Mouse (Mus musculus): ENCODE measurements at regions not wholly inside any gene's neighbourhood (a gene's known extent, or its start where the extent isn't known, plus 50 kb on each side); places are given as distances from the start of the nearest gene placed in this dataset.

DNA sequence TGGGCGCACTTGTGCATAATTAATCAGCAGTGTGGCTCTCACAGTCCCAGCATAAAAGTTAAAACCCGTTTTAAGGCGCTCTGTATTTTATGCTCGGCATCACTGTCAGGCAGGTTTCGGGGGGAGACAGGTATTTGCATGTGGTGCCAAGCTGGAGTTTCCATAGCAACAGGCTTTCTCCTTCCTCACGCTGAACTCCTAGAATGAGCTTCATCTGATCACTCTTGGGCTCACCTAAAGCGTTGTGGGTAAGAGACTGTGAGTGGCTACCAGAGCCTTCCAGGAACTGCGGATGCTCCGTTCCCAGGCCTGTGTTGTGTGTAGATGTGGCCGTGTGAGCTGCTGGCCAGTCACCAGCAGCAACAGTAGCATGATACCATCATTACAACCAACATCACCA, 161.5 kb downstream of the Ajap1 start:
- intact Hi-C loops (cut with DNase I; ENCODE audit: low total_unique reads), result no loop called here
- no peak for DNase-seq

DNA sequence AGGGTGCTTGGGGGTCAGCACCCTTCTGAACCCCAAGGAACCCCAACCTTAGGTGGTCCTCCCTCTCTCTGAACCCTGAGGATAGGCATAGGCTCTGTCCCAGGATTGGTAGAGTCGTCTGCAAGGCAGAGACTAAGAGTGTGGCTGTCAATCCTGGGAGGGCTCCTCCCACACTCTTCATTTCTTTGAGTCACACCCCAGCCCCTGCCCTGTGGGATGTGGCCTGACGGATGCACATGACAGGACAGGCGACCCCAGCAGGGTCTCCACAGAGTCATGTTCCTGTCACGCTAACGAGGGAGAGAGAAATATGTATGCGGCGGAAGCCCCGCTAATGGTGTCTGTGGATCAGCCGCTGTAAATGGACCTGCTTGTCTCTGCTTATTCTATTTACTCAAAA, 162.0 kb downstream of the Ajap1 start:
- intact Hi-C loops (cut with DNase I; ENCODE audit: low total_unique reads), result no loop called here
- DNase-seq, result no peak

- intact Hi-C loops (cut with DNase I; ENCODE audit: low total_unique reads), result no loop called here
- DNase-seq, result no peak
Observed at GRCm38 (mm10) chr4:153316964-153317724, 165.5 kb downstream of the Ajap1 start.

DNA sequence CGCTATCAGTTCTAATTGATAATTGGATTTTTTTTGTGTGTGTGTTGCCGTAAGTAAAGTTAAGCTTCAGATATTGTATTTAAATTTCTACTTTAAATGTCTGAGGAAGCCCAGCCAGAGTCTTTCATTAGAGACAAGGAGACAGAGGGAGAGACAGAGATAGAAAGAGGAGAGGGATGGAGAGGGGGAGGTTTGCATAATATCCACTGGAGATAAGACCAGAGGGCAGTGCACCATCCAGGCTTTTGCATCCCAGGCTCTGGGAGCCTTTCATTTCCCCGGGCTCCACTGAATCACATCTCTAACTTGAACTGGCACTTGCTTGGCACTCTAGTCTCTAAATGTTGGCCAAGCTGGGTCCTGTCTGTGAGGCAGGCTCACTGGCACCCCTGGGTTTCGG, 166.1 kb downstream of the Ajap1 start:
- no peak for DNase-seq
- intact Hi-C loops (cut with DNase I; ENCODE audit: low total_unique reads), result no loop called here

DNA sequence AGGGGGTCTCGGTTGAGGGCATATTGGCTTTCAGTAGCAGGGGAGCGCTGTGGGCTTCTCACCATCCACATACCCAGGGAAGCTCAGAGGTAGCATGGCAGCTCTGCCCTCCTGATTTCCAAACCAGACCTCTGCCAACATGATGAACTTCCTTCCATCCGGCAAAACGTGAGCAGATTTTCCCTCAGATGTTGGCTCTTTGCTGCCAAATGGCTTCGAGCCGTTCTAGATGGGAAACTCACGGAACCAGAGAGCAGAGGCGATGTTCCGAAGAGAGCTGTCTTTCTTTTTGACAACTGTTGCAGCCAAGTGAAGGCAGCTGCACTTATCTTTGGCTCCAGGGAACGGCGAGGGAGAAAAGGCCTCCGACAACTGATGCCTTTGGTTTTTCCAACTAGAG, 168.7 kb downstream of the Ajap1 start:
- no peak for DNase-seq
- intact Hi-C loops (cut with DNase I; ENCODE audit: low total_unique reads), result no loop called here

DNA sequence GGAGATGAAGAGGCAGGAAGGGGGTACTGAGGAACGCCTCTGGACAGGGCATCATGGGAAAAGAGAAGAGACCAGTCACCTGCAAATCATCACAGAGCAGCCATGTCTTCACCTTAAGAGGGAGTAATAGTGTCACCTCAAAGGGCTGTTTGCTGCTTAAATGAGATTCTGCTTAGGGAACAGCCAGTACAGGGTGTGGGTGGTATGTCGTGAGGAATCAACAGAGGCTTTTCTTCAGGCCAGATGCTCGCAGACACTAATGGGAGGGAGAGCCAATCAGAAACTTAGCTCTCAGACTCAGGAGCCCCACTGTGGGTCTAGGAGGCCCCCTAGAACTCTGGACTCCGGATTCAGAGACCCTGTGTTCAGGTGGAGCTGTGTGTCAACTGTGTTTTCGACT, 171.0 kb downstream of the Ajap1 start:
- no peak for DNase-seq
- intact Hi-C loops (cut with DNase I; ENCODE audit: low total_unique reads), result no loop called here

DNA sequence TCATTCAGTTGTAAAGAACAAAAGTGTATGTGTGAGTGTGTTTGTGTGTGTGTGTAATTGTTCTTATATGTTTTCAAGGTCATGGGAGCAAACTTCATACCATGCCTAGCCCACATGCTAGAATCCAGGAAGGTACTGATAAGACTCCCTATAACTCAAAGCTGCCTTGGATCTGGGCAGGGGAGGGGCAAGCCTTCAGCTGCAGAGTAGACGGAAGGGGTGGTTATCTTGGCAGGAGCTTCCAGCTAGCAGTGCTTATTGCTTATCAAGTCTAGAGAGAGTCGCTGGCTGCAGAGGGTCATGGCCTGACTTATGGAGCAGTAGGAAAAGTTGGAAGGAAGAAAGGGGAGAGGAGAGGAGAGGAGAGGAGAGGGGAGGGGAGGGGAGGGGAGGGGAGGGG, 172.0 kb downstream of the Ajap1 start:
- no peak for DNase-seq
- intact Hi-C loops (cut with DNase I; ENCODE audit: low total_unique reads), result no loop called here

DNA sequence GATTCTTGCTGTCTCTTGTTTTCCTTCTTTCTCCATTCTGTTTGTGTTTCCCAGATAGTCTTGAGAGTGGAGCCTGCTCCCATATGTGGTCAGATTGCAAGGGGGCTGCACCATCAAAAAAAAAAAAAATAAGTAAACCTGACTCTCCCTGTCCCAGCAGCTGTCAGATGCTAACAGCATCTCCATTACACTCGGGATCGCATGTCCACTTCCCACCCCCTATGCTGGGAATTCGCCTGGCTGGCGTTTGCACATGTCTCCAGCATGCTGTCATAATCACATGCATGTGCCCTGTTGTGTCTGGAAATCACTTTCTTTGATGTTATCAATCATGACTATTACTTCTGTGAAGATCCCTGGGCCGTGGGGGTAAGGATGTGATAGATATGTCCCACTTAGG, 179.1 kb downstream of the Ajap1 start:
- intact Hi-C loops (cut with DNase I; ENCODE audit: low total_unique reads), result no loop called here
- DNase-seq, result no peak

DNA sequence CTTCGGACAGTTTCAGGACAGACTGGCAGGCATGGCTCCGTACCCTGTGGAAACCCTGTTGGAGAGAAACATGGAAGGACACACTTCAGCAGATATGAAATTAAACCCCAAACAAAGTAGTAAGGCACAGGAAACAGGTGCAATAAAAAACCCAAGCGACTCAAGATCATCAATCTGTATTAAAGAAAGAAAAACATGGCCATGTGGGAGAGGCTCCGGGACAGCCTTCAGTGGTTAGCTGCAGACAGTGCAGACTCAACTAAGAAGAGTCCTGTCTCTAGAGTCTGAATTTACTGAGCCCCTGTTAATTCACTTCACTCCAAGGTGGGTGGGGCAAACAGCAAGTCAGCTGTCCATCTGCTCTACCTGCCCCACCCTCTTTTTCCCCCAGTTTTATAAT, 179.8 kb downstream of the Ajap1 start:
- no peak for DNase-seq
- intact Hi-C loops (cut with DNase I; ENCODE audit: low total_unique reads), result no loop called here

DNA sequence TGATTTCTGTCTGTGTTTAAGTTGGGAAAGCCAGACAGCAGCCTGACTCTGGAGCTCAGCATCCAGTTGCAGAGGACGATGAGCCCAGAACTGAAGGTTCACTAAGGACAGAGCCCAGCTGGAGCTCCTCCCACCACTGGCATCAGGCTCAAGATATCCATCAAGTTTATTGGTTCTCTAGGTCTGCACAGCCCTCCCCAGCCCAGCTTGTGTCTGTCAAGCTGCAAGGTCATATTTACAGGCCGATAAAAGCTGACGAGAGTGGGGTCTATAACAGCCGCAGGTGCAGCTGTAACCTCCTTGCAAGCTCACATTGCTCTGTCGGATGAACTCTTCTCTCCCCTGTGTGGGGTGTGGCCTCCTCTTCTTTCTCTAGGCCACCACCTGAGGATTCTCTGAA, 184.3 kb downstream of the Ajap1 start:
- no peak for DNase-seq
- intact Hi-C loops (cut with DNase I; ENCODE audit: low total_unique reads), result no loop called here

DNA sequence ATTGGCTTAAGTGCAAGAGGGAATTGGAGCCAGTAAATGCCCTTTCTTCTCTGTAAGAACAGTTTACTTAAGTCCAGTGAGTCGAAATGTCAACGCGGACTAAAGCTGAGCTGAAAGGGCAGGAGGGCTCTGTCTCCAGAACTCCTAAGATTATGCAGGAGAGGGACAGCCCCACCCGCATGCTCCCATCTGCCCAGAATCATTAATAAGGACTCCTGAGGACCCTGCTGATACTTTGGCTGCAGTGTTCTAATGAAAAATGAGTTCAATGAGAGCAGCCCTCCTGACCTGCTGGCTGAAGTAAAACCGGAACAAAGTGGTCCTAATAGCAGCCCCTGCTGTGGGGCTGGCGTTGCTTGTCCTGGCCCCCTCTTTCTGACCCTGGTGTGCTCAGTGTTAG, 187.8 kb downstream of the Ajap1 start:
- no peak for DNase-seq
- intact Hi-C loops (cut with DNase I; ENCODE audit: low total_unique reads), result no loop called here

- DNase-seq, result no peak
- intact Hi-C loops (cut with DNase I; ENCODE audit: low total_unique reads), result no loop called here
Observed at GRCm38 (mm10) chr4:153293137-153293536, 189.5 kb downstream of the Ajap1 start.

DNA sequence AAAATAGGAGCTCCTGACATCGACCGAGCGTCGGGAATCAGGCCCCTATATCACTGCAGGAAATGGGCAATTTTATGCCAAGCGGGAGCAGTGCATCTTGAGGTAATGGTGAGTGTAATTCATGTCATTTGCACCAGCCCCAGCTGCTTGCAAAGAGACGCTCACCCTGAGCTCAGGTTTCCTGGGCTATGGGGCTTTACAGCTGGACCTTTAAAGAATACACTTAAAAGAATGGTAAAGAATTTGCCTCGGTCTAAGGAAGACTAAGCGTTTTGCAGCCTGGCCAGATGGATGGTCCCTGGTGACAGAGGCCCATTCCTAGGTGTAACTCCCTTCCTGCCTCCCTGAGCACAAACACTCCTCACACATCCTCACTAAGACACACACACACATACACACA, 194.2 kb downstream of the Ajap1 start:
- intact Hi-C loops (cut with DNase I; ENCODE audit: low total_unique reads), result no loop called here
- DNase-seq, result no peak

GRCm38 (mm10) chr4:153284209-153284608, 198.4 kb downstream of the Ajap1 start:
- intact Hi-C loops (cut with DNase I; ENCODE audit: low total_unique reads), result no loop called here
- no peak for DNase-seq

DNA sequence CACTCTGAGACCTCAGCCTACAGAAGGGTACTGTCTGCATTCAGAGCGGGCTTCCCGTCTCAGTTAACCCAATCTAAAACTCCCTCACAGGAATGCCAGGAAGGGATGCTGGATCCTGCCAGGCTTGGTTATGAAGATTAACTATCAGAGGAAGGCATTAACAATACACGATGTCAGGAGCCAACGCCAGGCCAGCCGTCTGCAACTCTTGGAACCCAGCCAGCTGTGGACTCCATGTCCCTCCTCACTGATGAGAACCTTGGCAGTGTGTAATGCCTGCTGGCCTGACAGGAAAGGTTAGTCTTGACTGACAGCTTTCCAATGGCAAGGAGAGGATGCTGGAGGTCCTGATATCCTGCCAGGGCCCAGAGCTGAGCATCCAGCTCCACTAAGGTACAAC, 206.0 kb downstream of the Ajap1 start:
- intact Hi-C loops (cut with DNase I; ENCODE audit: low total_unique reads), result no loop called here

GRCm38 (mm10) chr4:153271376-153271775, 211.2 kb downstream of the Ajap1 start:
- no peak for DNase-seq
- intact Hi-C loops (cut with DNase I; ENCODE audit: low total_unique reads), result no loop called here

More for the DNA sequence above, 206.0 kb downstream of the Ajap1 start:
- DNase-seq, result no peak

DNA sequence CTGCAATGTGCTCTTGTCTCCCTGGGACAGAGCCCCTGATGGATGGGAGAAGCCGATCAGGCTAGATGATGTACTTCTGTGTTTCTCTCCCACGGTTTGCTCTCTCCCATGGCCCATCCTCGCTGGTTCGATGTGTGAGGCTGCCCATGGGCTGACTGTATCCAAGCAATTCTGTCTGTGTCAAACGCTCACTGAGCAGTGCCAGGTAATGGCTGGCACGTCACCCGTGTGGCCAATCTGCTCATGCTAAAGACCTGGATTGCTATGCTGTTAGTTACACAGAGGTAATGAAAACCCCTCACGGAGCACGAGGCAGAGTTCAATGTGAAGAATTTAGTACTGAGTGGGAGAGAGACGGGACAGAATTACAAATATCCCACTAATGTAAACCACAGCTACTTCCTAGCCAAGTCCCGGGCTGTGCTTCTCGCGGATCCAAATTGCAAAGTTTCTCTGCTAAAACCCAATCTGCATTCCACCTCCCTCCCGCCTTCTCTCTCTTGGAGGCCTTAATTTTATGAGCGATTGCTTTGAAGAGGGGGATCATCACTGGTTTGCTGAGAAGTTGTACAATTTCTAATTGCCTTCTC, 219.3 kb downstream of the Ajap1 start:
- intact Hi-C loops (cut with DNase I; ENCODE audit: low total_unique reads), result no loop called here
- no peak for DNase-seq

DNA sequence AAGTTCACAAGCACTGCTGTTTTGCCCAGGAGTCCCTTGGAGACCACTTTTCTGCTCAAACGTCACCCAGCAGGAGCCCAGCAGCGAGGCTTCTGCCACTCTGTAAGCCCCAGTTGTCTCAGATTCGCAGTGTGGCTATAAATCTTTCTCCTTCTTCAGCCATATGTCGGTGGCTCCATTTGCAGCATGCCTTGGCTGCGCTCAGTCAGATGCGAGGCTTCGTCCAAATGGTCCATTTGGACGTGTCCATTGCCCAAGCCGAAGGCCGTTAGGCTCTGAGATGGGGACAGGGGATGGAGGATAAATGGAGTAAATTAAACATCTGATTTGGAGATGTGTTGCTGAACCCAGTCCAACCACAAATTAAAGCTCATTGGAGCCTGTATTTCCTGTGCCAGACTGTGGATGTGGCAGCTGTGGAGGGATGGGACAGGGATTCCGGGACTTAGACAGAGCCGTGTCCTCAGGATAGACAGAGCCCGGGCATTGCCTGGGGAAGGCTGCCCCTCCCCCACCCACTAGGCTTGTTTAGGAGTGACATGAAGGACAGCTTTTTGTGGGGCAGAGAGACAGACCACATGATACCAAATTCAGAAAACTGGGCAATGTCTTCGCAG, 221.6 kb downstream of the Ajap1 start:
- intact Hi-C loops (cut with DNase I; ENCODE audit: low total_unique reads), result no loop called here
- DNase-seq, result no peak

GRCm38 (mm10) chr4:153251943-153252342, 230.7 kb downstream of the Ajap1 start:
- intact Hi-C loops (cut with DNase I; ENCODE audit: low total_unique reads), result no loop called here
- no peak for DNase-seq

GRCm38 (mm10) chr4:153251311-153251710, 231.3 kb downstream of the Ajap1 start:
- intact Hi-C loops (cut with DNase I; ENCODE audit: low total_unique reads), result no loop called here
- no peak for DNase-seq

- intact Hi-C loops (cut with DNase I; ENCODE audit: low total_unique reads), result no loop called here
- no peak for DNase-seq
Observed at GRCm38 (mm10) chr4:153236680-153237079, 245.9 kb downstream of the Ajap1 start.

All from gastrocnemius, postnatal 14 days (tissue).